Mouse (Mus musculus): Measurements from ENCODE around the gene Grm5. TPM values are rescaled to one million over a fixed set of nuclear protein-coding genes. Genes with fewer than 3 reads are reported as not detected.

The Grm5 gene
- 100 to 1,000 TPM; 225 to 229 TPM for total RNA-seq (2021)
- long read RNA-seq, experiment 1, partial matches to known transcripts, result 20 of 20 reads
- long read RNA-seq, experiment 1, other reads (novel, unspliced or antisense), result 0 of 20 reads
- long read RNA-seq, experiment 2, partial matches to known transcripts, result 27 of 29 reads
- long read RNA-seq, experiment 2, other reads (novel, unspliced or antisense), result 2 of 29 reads

DNA sequence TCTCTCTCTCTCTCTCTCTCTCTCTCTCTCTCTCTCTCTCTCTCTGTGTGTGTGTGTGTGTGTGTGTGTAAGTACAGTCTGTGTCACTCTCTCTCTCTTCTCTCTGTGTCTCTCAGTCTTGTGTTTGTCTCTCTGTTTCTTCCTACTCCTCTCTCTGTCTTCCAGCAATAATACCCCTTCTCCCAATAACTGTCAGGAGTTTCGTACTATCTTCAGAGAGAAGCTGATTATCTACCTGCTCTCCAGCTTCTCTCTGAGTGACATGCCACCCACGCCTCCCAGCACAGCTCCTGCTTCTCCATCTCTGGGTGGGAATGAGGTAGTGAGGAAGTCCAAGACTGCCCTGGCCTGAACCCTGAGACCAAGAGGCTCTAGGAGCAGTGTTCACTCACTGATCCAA, at the start of gene Grm5:
TSS of gene Grm5 (plus strand) at position 301 of the 400 bp plus-strand sequence.
- DNase-seq (ENCODE audit: low spot score in 2 of 2), result no peak

DNA sequence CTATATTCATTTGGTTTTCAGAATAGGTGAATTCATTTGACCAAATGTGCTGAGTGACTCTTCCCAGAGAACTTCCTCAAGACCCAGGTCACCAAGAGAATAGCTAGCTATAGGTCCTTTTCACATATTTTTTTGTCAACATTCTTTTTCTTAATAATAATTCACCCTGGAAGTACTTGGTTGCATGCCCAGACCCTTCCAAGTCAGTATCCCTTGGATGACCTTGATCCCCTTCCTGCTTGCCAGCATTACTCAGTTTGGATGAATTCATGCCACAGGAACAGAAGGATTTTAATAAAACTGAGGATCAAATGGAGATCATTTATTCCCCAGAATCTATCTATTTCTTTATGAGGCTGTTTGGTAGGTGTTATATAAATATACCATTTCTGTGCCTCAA, 44.9 kb upstream of the Grm5 start:
- no peak for DNase-seq (ENCODE audit: low spot score in 2 of 2)

DNA sequence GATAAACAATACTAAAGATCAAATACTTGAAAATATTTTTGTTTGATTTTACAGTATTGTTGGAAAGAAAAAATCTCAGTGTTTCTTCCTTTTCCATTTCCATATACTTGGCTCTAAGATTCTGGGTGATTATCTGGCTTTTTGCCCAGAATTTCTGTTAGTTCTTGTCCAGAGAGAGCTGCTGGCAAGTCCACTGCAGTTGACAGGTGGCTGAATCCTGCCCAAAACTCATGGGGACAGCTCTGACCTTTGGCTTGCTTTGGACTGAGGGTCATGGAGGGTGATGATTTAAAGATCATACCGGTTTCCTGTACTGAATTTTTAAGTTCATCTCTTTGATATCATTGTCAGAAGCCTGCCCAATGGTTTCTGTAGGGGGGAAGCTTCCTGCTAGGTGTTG, 18.7 kb upstream of the Grm5 start:
- DNase-seq (ENCODE audit: low spot score in 2 of 2), result no peak

DNA sequence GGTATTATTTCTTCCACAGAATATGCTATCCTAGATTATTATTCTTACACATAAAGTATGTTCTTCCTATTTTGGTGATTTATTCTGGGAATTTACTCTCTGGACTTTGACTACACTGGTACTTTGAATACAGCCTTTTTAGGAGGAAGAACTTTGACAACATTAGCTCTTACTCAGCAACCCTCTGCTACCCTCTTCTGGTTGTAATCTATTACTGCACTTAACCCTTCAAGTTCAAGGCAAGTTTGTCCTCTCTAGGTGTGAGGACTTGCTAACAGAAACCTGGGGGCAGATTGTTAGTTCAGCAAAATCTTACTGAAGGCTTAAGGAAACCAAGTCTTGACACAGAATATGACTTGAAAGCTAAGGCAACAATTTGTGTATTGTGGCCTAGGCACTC, 17.5 kb upstream of the Grm5 start:
- peak in 1 of 2 experiments; percentile 50 for DNase-seq (ENCODE audit: low spot score in 2 of 2)

DNA sequence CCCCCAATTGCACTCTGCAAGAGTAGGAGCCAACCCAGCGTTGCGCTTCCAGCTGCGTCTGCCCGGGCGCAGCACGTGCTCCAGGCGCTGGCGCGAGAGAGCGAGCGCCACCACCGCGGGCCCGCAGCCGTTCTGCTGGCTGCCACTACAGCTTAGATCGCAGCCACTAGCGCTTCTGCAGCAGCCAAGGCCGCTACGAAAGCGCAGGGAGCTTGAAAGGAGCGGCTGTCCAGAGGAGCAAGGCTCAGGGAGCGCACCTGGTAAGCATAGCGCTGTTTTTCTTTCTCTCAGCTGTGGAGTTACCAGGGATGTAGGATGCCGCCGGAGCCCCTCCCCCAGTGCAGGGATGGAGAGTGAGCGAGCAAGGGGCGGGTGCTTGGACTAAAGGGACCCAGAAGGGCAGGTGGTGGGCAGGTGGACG, 323 bp downstream of the Grm5 start:
- peak; percentile 69 to 83 for DNase-seq (ENCODE audit: low spot score in 2 of 2)

DNA sequence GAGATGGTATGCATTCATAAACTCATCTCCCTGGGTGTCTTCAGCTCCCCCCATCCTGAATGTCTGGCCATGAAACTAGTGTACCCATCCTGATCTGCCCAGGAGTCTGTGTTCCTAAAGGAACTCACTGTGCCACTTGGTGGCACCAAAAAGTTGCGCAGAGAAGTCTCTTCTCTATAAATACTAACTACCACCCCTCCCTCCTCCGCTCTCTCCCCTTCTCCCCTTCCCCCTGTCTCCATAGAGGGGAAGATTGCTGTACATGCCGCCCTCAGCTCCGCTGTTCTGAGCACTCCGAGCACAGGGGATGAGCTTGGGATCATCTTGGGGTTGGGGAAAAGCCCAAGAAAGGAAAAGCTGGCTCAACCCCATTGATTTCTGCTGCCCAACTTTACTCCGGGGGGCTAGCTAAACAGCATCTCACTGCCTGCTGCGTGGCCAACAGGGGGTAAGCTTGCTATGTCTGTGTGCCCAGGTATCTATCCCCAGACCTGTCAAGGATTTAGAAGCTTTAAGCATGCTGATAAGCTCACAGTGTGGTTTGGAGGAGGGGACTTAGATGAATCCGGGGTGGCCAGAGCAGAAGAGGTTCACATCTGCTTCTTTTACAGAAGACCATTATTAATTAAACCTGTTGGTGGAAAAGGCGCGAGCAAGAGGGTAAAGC, 2.4 kb downstream of the Grm5 start:
- peak; percentile 54 to 64 for DNase-seq (ENCODE audit: low spot score in 2 of 2)

DNA sequence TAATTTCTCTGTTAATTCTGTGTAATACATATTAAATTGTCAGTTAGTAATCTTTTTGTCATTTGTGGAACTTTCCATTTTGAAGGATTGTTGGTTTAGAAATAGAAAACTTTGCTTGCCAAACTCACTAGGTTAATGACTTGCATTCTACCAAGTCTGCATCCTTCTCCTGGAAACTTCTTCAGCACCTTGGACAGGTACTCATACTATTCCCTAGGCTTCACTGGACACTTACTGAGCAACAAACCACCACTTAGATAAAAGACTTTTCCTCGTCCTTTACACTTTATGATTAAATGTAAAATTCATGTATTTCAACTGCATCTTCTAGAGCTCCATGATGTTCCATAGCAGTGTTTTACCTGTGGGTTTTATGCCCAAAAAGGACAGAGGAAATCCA, 4.0 kb downstream of the Grm5 start:
- no peak for DNase-seq (ENCODE audit: low spot score in 2 of 2)

DNA sequence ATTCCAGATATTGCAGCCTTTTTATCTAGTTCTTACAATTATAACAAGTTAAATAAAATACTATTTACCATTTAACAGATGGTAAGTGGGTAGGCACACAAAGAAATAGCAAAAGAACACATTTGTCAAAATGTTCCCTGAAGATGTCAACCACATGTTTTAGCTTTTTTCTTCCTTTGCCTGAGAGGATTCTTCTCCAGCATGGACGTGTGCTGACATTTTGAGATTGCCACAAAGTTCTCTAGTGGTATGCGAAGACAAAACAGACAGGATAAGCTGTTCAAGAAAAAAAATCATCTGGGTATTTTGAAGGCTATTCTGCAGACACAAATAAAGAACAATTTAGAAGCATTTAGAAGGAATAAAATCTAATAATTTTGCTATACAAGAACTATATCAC, 42.3 kb downstream of the Grm5 start:
- DNase-seq (ENCODE audit: low spot score in 2 of 2), result peak in 1 of 2 experiments; percentile 34

DNA sequence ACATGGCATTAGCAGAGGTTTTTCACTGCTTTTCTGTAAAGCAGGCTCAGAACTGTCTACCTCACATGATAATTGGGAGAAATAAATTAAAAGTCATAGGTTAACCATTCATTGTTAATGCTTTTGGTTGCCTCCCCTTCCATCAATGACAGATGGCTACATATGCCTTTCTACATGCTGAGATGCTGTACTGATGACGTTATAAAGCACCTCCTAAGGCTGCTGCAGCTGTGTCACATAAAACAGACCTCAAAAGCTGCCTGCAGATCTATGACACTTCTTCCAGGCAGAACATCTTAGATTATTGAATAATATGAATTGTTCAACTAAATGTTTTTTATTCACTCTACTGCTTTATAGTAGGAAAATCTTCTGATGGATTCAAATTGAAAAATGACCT, 51.6 kb downstream of the Grm5 start:
- no peak for DNase-seq (ENCODE audit: low spot score in 2 of 2)

DNA sequence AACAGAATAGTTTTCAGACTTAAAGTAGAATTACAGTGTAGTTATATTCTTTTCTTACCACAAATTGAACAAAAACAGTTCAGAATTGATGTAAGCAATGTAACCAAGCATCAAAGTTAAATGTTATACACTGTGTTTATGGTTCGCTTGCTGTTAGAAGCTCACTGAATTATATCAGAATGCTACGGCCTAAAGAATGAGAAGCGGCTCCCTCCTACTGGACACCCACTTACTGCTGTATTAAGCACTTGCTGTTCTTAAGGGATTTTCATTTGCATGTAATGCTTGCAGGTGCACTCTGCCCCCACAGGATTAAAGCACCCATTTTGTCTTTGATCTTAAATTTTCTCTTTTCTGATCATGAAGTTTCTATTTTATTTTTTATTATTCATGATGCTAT, 66.6 kb downstream of the Grm5 start:
- DNase-seq (ENCODE audit: low spot score in 2 of 2), result no peak

DNA sequence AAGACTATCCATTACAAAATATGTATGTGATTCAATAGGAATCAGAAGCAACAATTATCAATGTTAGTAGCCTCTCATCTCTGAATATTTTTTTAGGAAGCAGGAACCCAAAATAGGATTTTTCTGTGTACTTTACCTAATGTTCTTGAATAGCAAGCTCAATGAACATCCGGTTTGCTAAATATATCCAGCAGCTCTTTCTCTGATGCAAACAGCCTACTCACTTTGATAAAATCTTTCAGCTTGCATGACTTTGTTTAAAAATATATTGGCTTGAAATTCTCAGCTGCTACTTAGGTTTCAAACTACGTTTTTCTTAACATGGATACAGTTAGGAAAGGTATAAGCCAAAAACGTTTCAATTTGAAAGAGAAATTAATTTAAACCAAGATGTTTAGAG, 77.8 kb downstream of the Grm5 start:
- peak in 1 of 2 experiments; percentile 26 for DNase-seq (ENCODE audit: low spot score in 2 of 2)

DNA sequence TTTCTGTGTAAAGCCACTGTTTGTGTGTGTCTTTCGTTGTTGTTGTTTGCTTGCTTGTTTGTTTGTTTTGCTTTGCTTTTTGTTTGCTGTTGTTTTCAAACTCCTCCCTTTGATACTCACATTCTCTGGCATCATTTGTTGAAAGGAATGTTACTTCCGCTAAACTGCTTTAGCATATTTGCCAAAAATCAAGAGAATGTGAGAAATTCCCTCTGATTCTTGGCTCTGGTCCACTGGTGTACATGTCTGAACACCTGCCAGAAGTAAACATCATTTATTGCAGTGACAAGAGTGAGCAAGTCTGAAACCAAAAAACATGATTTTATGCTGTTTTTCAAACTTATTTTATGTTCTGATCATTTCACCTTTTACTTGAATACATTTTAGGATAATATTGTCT, 80.1 kb downstream of the Grm5 start:
- no peak for DNase-seq (ENCODE audit: low spot score in 2 of 2)

DNA sequence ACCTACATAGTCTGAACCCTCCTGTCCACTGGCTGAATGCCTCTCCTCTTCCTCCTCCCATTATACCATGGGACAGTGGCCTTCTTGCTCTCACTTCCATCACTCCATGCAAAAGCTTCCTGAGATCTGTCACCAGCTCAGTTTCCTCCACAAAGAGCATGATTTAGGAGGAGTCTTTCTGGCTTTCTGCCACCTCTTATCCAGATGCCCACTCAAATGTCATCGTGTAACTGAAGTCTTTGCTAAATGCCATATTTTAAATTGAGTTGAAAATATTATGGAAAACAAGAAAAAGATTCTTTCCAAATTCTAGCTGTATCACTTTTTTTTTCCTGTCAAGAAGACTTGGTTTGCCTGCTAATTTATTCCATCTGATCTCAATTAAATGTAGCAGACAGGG, 132.4 kb downstream of the Grm5 start:
- peak in 1 of 2 experiments; percentile 66 for DNase-seq (ENCODE audit: low spot score in 2 of 2)

DNA sequence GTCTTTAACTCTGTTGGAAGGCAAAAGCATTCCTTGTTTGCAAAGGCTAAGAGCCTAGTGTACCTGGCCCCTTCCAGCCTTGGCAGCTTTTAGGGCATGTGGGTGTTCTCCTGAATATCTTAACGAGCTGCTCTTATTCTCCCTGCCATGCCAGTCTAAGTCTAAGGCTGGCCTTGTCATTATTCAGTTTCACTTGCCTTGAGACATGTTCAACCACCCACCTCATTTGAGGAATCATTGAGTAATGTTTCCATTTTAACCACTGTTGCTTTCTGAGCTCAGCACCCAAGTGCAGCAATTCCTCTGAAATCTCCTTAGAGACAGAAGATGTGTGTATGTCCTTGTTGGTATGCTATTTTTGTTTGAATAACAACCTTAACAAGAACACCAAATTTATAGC, 134.7 kb downstream of the Grm5 start:
- no peak for DNase-seq (ENCODE audit: low spot score in 2 of 2)

DNA sequence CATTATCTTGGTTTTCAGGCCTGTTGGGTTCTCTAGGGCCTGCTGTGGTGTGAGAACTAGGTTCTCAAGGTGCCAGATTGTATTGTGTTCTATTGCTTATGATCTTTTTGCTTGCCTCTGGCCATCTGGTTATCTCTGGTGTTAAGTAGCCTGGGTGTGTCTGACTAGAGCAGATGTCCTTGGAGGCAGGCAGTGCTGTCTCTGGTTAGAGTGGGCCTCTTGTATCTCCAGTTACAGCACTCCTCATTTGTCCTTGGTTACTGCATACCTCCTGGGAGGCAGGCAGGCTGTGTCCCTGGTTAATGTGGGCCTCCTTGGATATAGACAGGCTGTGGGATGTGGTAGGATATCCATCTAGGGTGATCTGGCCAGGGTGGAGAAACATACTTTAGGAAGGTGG, 150.5 kb downstream of the Grm5 start:
- no peak for DNase-seq (ENCODE audit: low spot score in 2 of 2)

DNA sequence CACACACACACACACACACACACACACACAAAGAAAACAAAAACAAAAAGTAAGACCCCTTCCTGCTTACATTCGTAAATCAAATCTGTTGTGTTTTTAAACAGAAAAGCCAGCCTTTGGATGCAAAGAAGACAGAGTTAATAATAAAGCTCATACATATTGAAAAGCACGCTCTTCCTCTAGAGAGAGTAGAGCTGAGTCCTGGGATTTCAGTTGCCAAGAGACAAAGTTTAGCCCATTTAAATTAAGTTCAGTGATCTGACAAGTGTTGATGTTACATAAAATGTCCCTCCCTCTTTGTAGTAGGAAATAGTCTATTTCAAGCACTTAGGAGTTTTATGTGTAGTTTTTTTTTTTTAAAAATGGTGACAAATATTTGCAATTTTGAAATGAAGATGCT, 178.0 kb downstream of the Grm5 start:
- DNase-seq (ENCODE audit: low spot score in 2 of 2), result no peak

DNA sequence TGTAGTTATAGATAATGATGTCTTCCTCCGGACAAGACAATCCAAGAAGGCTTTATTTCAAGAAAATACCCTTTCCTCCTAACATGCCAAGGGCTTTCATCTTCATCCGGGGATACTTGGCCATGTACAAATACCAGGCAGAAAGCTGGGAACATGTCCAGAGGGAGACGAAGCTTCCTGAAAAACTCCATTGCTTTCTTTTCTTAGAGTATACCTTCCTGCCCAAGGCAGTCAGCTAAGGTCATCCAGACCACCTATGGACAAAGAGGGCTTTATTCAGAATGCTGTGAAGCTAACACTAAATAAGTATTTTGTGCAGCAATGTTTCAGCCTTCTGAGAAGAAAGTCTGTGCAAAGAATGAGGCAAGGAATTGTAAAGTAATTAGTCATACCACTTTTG, 178.4 kb downstream of the Grm5 start:
- DNase-seq (ENCODE audit: low spot score in 2 of 2), result peak in 1 of 2 experiments; percentile 9

DNA sequence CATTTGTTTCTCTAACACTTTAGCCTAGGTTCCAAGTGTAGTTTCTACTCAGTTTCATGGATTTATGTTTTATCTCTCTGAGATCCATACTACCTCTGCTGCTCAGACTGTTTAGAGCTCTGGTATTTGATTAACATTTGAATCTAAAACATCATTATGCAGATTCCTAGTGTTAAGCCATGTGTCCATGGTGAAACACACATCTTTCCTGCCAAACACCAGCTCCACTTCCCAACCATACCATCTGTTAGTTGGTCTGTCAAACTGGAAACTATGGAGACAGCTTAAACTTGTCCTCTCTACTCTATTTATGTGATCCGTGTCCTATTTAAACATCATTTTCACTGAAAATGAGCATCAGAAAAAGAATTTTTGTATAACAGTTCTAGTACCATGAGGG, 203.6 kb downstream of the Grm5 start:
- DNase-seq (ENCODE audit: low spot score in 2 of 2), result peak in 1 of 2 experiments; percentile 87

DNA sequence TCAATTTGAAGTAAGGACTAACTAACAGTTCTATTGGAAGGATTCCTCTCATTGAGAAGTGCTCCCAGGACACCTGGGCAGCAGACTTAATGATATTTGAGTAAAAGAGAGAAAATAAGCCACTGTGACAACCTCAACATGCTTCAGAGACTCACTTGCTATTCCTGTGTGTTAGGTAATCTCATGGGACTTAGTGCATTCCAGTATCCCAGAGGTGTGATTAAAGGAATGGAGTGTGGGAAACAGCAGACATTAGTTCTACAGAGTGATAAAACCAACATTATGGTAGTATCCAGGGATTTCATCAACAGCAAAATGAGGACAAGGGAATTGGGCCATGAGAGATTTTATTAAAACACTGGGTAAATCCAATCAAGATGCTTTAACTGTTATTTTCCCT, 205.0 kb downstream of the Grm5 start:
- DNase-seq (ENCODE audit: low spot score in 2 of 2), result no peak

DNA sequence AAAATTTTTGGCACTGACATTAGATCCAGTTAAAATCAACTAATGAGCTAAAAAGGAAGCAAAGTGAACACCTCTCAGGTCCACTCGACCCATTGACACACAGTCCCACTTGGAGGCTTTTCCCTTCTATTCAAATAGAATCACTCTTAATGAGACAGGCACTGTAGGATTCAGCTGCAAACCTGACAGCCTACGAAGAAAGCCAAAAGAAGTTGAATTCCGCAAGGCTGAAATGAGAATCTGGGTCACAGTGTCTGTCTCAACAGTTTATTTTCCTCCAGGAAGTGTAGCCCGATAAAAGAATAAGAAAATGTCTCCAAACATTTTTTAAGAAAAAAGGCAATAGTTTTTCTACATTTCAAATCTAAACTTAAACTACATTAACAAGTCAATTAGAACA, 209.9 kb downstream of the Grm5 start:
- no peak for DNase-seq (ENCODE audit: low spot score in 2 of 2)

DNA sequence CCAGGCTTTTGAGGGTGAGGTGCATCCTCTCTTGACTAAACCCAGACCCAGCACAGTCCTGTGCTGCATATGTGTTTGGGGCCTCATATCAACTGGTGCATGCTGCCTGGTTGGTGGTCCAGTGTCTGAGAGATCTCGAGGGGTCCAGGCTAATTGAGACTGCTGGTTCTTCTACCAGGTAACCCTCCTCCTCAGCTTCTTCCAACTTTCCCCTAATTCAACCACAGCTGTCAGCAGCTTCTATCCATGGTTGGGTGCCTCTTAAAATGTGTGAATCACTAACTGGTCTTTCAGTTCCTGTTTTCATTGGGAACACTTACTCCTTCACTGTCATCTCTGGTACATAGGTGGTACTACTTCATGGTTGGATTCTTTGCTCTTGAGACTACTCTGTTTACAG, 240.9 kb downstream of the Grm5 start:
- no peak for DNase-seq (ENCODE audit: low spot score in 2 of 2)

DNA sequence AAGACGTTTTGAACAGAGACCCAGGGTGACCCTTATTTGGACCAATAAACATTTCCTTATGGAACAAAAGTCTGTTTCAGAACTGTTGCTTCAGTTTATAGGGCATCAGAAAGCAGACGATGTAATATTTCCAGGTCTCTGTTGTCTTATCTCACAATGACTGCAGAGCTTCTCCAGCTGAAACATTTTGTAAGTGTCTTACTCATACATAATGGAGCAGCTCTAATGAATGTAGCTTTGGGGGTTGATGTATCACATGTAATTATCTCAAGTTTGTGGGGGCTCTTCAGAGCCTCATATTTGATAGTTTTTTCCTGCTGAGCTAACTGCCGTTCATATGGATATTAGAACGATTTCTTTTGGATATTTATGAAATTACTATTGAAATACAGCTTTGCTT, 250.7 kb downstream of the Grm5 start:
- no peak for DNase-seq (ENCODE audit: low spot score in 2 of 2)

DNA sequence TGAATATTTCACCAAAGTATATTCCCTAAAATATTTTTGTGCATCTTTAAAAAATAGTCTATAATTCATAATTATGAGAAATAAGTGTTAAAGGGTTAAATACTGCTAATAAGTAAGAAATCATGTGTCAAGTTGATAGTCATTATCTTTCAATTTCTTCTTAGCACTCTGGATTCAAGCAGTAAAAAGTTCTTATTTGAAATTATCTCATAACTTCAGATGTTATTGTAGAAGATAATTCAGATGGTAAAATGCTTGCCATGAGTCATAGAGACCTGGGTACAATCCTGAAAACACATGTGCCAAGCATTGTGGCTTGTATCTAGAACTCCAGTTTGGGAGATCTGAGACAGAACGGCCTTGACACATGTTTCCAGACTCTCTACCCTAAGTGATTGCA, 254.6 kb downstream of the Grm5 start:
- no peak for DNase-seq (ENCODE audit: low spot score in 2 of 2)
